Mouse (Mus musculus) heart, adult 9 months (tissue): ENCODE measurements around the gene Gh.
"Not testable (repeated sequence)": the region's sequence is repeated elsewhere in the genome, so short reads cannot be mapped to it uniquely, and the experiment has no call there.

Experiments used
- DNase-seq, 2 experiments: peaks; one replicate each; pipeline ENCODE4 v3.0.0; 2022; ENCODE audit warnings: low spot score in 2 of 2

Gh gene

DNA sequence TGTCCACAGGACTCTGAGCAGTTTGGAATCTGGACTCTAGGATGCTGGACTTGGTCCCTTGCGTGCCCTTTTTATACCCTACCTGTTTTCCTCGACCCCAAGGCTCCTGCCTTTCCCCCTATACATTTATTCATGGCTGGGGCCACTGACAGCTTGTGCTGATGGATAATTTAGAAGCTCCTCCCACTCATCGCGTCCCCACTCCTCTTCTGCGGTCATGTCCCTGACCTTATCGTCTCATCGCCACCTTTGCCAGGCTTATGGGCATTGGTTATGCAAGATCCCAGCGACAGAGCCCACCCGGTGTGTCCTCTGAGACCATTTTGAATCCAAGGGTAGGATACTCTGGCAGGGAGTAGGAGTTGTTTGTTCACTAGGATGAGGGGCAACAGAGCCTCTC is at the start of gene Gh:
Gene Gh (minus strand): TSS at position 101 of the 400 bp plus-strand sequence.
- no peak for DNase-seq

DNA sequence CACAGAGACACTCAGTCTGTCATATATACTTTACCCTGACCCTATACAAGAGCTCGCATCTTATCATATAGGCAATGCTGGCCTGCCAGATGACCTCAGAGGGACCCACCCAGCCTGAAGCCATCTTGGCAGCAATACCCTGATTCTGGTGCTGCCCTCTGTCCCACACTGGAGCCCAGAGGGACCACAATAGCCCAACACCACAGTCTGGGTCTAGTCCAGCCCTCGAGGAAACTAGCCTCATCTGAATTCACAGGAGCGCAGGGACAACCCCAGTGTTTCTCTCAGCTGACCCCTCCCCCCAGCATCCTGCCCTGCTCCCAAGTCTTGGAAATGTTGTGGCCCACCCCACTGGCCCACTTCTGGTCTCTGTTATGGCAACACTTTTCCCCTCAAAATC is 49.6 kb upstream of the Gh start:
- no peak for DNase-seq

DNA sequence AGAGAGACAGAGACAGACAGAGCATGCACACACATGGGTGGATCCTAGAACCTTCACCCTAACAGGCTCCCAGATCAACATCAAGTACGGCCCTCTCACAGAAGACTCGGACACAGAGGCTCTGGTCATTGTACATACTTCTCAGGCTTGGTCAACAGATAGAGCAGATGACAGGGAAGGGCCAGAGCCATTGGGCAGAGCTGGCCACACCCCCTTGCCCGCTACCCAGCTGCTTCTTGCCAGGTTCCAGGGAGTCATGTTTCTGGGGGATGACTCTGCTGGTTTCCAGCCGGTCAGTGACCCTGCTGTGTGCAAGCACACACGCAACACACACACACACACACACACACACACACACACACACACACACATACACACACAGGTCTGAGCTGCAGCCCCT is 49.2 kb upstream of the Gh start:
- DNase-seq: no peak

DNA sequence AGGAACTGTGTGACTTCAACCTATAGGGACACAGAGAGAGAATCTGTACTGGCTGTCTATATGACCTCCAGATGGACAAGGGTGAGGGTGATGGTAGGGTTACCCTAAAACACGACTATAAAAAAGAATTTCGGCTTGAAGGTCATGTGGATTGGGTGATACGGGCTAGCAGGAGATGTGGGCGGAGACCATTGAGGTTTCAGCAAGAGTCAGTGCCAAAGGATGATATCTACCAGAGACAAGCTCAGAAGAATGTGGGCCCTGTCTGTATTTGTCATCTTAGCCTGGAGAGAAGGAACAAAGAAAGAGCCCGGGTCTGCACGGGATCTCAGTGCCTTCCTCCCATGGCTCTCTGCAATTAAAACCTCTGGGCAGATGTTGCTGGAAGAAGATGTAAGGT is 48.1 kb upstream of the Gh start:
- DNase-seq: no peak

DNA sequence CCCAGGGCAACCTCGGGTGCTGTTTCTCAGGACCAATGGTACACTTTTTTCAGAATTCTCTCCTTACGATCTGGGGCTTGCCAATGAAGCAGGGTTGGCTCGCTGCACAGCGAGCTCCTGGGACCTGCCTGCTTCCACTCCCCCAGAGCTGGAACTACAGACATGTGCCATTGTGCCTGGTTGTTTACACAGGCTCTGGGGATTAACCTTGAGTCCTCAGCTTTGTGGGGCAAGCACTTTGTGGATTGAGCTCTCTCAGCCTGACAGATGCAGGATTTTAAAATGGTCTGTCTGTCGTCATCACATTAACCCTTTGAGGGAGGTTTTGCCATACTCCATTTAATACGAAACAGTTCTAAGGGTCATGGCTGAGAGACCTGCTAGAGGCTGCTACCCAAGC is 43.2 kb upstream of the Gh start:
- no peak for DNase-seq

DNA sequence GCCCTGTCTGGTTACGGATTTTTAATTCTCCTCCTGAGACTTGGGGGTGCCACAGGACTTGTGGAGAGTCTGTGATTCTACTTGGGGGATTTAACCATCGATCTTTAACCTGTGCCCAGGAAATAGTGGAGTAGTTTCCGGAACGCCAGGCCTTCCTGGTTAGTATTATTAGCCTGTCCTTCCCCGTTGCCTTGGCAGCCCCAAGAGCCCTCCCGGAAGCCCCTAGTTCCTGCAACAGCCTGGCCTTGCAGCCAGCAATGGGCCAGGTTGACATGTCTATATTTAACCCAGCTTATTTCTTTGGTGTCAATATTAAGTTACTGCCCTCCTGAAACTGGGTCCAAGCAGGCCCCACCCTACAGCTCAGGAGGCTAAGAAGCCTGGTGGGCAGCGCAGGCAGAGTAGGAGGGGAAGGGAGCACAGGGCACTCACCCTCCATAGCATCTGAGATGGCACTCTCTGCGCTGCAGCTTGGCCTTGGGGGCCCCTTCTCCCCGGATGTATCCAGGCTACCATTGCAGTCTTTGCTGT is 39.4 kb upstream of the Gh start:
- no peak for DNase-seq

DNA sequence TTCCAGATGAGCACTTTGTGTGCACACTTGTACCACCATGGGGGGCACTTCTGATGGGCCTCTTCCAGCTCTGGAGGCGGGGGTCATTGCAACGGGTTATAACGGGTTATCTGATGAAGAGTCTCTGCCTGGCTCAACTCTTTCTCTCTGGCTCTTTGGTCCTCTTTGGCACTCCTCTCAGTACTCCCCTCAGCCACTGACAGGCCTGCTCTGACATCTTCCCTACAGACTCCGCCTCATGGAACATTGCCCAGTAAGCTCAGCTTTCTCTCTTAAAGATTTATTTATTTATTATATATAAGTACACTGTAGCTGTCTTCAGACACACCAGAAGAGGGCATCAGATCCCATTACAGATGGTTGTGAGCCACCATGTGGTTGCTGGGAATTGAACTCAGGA is 37.7 kb upstream of the Gh start:
- DNase-seq: not testable (repeated sequence)

DNA sequence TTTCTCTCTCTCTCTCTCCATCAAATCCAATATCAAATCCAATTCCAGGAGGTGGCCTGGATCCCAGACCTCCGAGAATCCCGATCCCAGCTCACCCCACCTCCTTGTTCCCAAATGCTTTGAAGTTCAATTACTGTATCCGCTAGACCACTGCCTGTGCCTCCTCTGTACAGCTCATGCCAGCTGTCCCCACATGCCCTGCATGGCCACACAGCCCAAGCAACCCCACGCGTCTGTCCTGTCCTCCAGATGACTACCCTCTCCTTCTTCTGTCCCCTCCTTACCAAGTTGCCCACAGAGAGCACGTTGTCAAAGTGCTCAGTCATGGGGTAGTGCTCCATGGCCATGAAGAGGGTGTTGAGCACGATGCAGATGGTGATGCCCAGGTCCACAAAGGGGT is 37.2 kb upstream of the Gh start:
- no peak for DNase-seq

DNA sequence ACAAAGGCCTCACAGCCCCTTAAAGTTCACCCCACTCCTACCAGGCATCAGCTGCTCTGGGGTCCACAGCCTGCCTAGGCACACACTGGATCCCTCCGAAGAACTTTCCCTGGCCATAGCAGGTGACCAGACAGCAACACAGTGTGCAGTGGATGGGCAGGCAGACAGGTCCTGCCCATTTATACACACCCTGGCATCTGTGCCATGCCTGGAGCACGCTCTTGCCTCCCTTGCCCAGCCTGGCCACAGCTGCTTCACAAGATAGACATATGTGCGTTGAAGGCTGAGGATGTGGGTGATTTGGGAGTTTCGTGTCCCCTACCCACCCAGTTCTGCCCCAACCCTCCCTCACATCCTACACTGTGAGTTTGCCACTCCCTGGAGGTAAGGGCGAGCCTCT is 36.4 kb upstream of the Gh start:
- DNase-seq: no peak

DNA sequence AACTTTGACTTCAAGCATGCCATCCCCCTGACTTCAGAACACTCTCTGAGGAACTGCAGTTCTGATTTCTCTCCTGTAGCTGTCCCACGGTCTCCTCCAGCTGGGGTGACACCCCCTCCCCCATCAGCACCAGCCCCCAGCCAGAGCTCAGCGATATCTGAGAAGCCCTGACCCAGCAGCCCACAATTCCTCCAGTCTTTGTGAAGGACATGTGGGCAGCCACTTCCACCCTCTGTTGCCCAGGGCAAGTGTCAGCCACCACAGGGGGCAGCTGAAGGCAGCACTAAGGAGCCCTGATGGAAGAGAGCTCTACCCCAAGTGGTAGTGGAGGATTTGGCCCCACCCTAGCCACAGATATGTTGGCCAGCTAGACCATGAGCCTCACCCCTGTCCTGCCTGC is 32.4 kb upstream of the Gh start:
- no peak for DNase-seq

DNA sequence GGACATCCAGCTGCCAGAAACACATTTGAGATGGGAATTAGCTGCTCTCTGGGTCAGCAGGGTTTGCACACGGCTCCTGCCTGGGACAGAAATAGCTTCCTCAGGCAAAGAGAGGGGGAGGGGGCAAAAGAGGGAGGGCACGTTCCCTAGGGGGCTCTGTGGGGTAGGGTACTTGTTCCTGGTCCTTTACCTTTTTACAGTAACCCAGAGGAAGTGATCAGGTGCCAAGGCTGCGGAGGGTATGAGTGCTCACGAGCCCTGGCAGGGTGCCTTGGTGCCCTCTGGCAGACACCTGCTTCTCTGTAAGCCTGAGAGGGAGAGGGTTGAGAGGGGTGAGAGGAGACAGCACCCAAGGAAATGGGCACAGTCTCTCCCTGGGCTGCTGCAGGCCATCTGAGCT is 30.8 kb upstream of the Gh start:
- DNase-seq: peak in 1 of 2 experiments; percentile 27

DNA sequence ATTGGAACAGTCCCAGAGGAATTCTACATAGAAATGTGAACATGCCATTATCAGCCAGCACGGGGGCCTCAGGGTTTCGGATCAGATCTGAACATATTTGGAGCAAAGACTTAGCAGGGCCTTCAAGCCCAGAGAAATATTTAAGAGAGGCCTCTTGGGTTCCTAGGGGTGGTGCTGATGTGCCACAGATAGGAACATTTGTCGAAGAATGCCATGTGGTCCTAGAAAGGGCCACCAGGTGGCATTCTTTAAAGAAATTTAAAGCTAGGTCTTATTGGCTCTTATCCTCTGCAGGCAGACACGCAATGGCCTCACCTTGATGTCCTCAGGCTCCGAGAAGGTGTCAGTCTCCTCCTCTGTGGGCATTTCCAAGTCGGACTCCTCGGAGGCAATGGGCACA is 28.0 kb upstream of the Gh start:
- DNase-seq: peak in 1 of 2 experiments; percentile 20

DNA sequence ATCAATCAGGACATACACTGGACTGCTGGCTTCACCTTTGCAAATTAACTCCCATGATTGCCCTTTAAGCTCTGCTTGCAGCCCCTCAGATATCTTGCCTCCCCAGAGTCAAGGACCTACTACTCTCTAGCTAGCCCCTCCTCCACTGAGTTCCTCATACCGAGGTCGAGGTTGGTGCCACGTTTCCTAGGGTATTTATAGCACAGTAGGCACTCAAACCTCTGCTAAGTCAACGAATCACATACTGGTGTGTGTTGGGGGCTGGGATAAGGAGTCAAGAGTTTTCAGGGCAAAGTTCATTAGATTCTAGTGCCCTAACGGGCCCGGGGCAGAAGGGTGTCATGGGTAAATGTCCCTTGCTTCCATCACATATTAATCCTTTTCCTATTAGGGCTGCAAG is 27.5 kb upstream of the Gh start:
- DNase-seq: peak; percentile 42 to 44

DNA sequence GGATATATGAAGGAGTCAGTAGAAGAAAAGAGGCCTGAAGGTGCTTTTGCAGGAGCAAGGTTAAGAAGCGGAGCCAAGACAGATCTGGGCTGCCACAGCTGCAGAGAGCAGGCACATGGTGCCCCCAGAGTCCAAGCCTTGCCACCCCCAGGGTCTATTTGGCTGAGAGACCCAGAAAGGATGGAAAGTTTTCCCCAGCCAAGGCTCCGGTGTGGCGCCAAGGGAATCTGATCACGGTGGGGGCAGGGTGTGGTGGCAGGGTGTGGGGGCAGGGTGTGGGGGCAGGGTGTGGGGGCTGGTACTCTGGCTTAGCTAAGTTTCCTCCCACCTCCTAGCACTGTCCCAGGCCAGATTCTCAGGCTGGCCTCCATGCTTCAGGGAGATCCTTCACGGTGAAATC is 26.9 kb upstream of the Gh start:
- no peak for DNase-seq

DNA sequence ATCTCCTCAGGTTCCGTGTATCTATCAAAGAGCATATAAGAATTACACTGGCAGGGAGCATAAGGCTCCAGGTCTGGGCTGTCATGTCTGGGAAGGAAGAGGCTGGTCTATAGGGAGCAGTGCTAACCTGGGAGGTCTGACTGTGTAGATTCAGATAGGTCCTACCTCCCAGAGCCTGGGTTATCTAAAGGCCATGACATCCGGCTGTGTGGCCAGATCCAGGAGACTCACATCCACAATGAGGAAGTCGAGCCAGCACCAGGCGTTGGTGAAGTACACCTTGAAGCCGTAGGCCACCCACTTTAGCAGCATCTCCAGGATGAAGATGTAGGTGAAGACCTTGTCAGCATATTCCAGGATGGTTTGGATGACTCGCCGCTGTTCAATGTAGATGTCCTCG is 24.8 kb upstream of the Gh start:
- no peak for DNase-seq

DNA sequence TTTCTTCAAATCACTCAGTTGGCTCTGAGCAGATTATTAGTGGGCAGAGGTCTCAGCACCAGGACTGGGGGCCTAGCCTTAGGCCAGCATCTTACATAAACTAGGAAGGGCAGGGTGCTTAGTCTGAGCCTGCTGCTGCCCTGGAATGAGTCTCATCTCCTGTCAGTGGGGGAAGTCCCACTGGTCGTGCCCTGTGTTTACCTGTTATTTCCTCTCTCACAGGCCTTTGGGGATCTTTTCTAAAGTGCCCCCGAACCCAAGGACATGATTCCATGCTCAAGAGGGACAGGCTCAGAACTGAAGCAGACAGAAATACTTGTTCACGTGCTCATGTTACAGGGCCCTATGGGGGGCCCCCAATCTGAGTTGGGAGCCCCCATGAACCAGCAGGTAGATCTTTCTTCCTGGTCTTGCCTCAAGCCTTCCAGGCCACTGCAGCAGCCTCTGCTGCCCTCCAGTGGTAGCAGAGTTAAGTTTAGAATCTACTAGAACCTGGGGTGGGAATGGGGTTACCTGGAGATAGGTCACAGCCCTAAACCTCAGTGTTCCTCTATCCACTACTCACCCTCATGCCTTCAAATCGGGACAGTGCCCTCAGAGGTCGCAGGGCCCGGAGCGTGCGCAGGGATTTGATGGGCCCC is 24.0 kb upstream of the Gh start:
- DNase-seq: peak; percentile 25 to 49

DNA sequence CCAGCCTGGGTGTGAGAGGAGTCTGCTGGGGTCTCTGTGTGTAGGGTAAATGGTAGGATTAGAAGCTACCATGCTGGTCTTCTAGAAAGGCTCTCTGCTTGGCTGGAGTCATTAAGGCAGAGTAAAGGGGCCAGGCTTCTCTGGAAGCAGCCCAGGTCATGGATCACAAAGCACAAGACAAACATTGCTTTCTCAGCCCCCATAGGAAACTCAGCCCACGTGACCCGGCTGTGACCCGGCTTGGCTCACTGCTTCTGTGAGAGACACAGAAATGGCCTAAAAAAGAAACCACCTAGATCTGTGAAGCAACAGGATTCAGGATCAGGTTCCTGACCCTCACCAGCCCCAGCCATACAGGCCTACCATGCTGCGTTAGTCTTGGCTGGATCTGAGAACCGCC is 23.2 kb upstream of the Gh start:
- DNase-seq: peak in 1 of 2 experiments; percentile 21

DNA sequence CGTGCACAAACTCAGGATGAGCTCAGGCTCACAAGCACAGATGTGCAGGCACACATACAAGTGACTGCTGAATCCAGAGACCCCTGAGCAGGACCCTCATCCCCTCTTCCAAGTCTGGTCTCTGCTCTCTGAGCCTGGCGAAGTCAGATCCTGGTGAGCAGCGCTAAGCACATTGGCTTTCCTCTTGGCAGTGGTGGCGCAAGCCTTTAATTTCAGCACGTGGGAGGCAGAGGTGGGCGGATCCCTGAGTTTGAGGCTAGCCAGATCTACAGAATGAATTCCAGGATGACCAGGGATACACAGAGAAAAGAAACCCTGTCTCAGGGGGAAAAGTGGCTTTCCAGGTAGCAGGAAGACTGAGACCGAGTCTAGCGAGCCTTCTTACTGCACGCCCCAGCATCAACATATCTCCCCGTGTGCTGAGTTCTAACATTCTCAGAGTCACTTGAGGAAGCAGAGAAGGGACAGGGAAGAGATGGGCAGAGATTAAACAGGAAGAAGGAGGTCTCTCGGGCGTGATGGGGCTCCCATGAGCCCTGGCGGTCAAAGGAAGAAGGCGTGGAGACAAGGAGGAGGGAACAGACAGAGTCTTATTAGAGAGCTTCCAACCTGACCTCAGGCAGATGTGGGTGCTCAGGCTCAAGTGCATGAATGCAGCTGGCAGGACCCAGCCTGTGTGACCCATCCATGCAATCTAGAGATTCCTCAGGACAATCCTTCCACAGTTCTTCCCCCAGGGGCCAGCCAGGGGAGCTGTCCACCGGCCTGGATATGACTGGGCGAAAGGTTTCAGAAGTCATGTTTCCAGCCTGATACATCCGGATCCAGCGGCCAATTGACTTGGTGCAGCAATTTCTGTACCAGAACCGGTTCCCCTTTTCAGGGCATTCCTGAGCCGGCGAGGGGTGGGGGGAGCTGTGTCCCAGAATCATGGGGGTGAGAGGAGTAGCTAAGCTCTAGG is 17.0 kb upstream of the Gh start:
- peak in 1 of 2 experiments; percentile 27 for DNase-seq

DNA sequence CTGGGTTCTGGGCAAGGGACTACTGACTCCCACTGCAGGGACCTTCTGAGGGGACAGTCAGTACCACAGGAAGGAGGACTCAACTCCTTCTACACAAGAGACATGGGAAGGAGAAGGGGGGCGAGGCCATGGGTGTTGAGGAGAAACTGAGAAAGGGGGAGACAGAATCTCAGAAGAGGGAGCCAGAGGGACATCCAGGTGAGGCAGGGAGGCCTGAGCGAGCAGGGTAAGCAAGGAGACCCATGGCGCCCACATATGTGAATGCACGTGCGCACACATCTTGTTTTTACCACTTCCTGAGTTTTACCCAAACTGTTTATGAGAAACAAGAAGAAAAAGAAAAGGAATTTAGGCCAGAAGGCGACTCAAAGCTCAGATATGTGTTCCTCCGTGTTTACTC is 16.1 kb upstream of the Gh start:
- DNase-seq: no peak

DNA sequence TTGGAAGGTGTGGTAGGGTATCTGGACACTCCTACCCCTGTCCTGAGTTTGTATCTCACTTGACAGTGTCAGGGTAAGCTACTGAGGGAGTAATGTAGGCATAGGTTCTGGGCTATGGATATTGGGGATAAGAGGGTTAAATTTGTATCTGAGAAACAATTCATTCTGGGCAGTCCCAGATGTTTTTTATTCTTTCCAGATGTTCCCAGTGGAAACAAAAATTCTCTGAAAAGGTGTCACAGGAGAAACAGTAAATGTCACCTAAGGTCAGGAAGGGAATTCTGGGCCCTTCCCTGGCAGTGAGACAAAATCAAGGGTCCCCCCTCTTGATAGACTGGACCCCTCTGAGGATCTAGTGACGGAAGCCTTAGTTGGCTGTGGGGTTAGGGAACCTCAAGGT is 14.8 kb upstream of the Gh start:
- DNase-seq: no peak

DNA sequence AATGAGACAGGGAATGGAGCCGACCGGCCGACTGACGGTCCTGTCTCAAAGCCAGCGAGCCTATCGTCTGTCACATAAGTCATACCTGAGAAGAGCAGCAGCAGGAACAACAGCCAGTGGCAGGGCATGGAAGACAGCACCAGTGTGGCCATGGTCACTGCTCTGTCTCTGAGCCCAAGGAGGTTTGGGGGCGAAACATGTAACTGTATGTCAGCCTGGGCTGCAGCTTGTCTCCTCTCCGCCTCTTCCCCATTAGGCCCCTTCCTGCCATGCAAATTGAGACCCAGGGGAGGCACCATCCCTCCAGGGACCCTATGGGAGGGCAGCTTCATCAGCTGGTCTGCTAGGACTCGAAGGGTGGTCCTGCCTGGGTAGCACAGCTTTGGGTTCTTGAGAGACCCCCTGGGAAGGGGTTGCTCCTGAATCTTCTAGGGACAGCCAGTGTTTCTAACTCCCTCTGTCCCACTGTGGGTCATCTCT is 12.7 kb upstream of the Gh start, which contains the start of gene Cd79b:
Gene Cd79b (minus strand): TSS at position 430 of the 480 bp plus-strand sequence.
- no peak for DNase-seq

DNA sequence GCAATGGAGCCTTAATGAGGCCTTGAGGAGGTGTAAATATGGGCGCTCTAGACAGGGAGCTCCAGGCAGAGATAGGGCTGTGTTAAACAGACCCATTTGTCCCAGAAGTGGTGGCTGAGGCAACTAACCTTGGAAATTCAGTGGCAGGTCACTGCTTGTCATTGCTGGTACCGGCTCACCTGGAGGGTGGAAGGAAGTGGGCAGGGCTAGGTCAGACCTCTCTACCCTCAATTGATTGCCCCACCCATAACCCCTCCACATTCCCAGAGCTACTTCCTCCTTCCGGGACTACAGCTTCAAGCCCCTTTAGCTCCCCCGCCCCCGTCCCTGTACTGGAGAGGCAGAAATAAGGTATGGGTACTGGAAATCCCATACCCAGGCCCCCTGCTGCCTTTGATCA is 11.9 kb upstream of the Gh start:
- no peak for DNase-seq

DNA sequence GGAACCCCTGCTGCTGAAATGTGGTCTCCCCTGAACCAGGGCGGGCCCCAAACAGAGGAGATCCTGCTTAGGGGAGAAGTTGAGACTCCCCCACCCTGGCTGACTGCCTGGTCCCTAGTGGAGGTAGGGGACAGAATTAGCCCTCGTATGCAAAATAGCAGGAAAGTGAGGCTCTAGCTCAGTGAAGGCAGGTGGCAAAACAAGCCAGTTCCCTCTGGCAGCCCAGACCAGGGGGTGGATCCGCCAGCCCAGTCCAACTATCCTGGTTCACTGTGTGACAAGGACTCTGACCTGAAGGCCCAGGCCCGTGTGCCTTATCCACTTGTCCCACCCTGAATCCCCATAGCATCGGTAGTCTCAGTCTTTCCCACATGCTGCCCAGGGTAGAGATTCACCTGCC is 8.5 kb upstream of the Gh start:
- no peak for DNase-seq
